Mouse (Mus musculus) thymus, postnatal 36 days (tissue): Measurements from ENCODE around the gene Naip6.
"Not testable (repeated sequence)": the region's sequence is repeated elsewhere in the genome, so short reads cannot be mapped to it uniquely, and the experiment has no call there.

Experiments
- DNase-seq, 2 experiments: peaks; one replicate each; pipeline ENCODE4 v3.0.0; 2022; ENCODE audit warnings: mixed read lengths in 2 of 2

The Naip6 gene

GRCm38 (mm10) chr13:100317256-100317893 is at the start of gene Naip6:
Gene Naip6 (minus strand): TSS chr13:100317674.
- DNase-seq, result not testable (repeated sequence)

GRCm38 (mm10) chr13:100352315-100352714 is 34.8 kb upstream of the Naip6 start:
- not testable (repeated sequence) for DNase-seq

- DNase-seq, result not testable (repeated sequence)
Measured at GRCm38 (mm10) chr13:100349510-100350173, 32.2 kb upstream of the Naip6 start.

GRCm38 (mm10) chr13:100341822-100342221 is 24.3 kb upstream of the Naip6 start:
- no peak for DNase-seq

- not testable (repeated sequence) for DNase-seq
Measured at GRCm38 (mm10) chr13:100331728-100332127, 14.3 kb upstream of the Naip6 start.

GRCm38 (mm10) chr13:100328899-100329298 is 11.4 kb upstream of the Naip6 start:
- DNase-seq, result not testable (repeated sequence)

GRCm38 (mm10) chr13:100328029-100328428 is 10.6 kb upstream of the Naip6 start:
- DNase-seq, result not testable (repeated sequence)

GRCm38 (mm10) chr13:100322266-100322837 is 4.9 kb upstream of the Naip6 start:
- not testable (repeated sequence) for DNase-seq

GRCm38 (mm10) chr13:100284611-100285010 is 32.9 kb downstream of the Naip6 start:
- no peak for DNase-seq

GRCm38 (mm10) chr13:100271474-100272132 is 45.9 kb downstream of the Naip6 start:
- DNase-seq, result not testable (repeated sequence)

GRCm38 (mm10) chr13:100256996-100257395 is 60.5 kb downstream of the Naip6 start:
- not testable (repeated sequence) for DNase-seq

- not testable (repeated sequence) for DNase-seq
Measured at GRCm38 (mm10) chr13:100255925-100256324, 61.5 kb downstream of the Naip6 start.

GRCm38 (mm10) chr13:100251897-100252296 is 65.6 kb downstream of the Naip6 start:
- DNase-seq, result not testable (repeated sequence)

GRCm38 (mm10) chr13:100246896-100247519 is 70.5 kb downstream of the Naip6 start:
- DNase-seq, result not testable (repeated sequence)

GRCm38 (mm10) chr13:100246223-100246622 is 71.3 kb downstream of the Naip6 start, which contains the start of gene Naip5:
Gene Naip5 (minus strand): TSS chr13:100246323.
- not testable (repeated sequence) for DNase-seq

GRCm38 (mm10) chr13:100243702-100244101 is 73.8 kb downstream of the Naip6 start:
- DNase-seq, result no peak
